Mouse (Mus musculus) midbrain, embryonic 13.5 days (tissue): Measurements from ENCODE around the gene Gpd2. TPM values are rescaled to one million over a fixed set of nuclear protein-coding genes. Genes with fewer than 3 reads are reported as not detected.
A peak's percentile ranks its signal among the peaks of the same experiment; 100 is the strongest.

ENCODE experiments used
- ATAC-seq: fragments of 200-750 bp; cut with Nextera tagmentation; 2 replicates; pipeline ENCODE4 v1.8.0; 2017; ENCODE audit warnings: mild to moderate bottlenecking, moderate TSS enrichment, moderate library complexity
- H3K27ac ChIP-seq: fragments of 300-500 bp; sonication (generic); 2 replicates; pipeline ENCODE4 v1.5.1; 2015; ENCODE audit warnings: inconsistent platforms, mild to moderate bottlenecking, moderate library complexity
- H3K27me3 ChIP-seq: fragments of 300-500 bp; sonication (generic); 2 replicates; pipeline ENCODE4 v1.6.1; 2015; ENCODE audit warnings: mild to moderate bottlenecking, inconsistent platforms
- H3K36me3 ChIP-seq: fragments of 300-500 bp; sonication (generic); 2 replicates; pipeline ENCODE4 v1.6.1; 2015; ENCODE audit warnings: mild to moderate bottlenecking, inconsistent platforms
- H3K4me1 ChIP-seq: fragments of 300-500 bp; sonication (generic); replicated peaks from 2 replicates; pipeline ENCODE4 v1.6.1; 2015; ENCODE audit warnings: inconsistent platforms
- H3K4me2 ChIP-seq: fragments of 300-500 bp; sonication (generic); replicated peaks from 2 replicates; pipeline ENCODE4 v1.6.1; 2015; ENCODE audit warnings: moderate library complexity, mild to moderate bottlenecking, inconsistent platforms
- H3K4me3 ChIP-seq: fragments of 300-500 bp; sonication (generic); replicated peaks from 2 replicates; pipeline ENCODE4 v1.5.1; 2015; ENCODE audit warnings: mild to moderate bottlenecking, inconsistent platforms
- H3K9ac ChIP-seq: fragments of 300-500 bp; sonication (generic); replicated peaks from 2 replicates; pipeline ENCODE4 v1.6.1; 2015; ENCODE audit warnings: mild to moderate bottlenecking, inconsistent platforms
- H3K9me3 ChIP-seq: fragments of 300-500 bp; sonication (generic); 2 replicates; pipeline ENCODE4 v1.6.1; 2016; ENCODE audit warnings: mild to moderate bottlenecking, inconsistent platforms
- WGBS: fragments of 180-500 bp; shearing (Covaris S2); methylation state at CpG from one replicate; pipeline ENCODE4 v1.1.7; 2015; 5-methylcytosine and 5-hydroxymethylcytosine counted together
- polyA plus RNA-seq: library from polyadenylated mRNA; unstranded; fragments of >200 nt; fragmentation: Nextera tagmentation; extraction: Ambion mirVana; gene quantifications from 2 replicates; pipeline ENCODE4 v1.2.1, GENCODE M21; 2015

The Gpd2 gene
- polyA plus RNA-seq, 1 experiment from 2014 or later, result 12.0 TPM

GRCm38 (mm10) chr2:57318336-57318735 is 80.9 kb downstream of the Gpd2 start:
- Histone ChIP-seq H3K4me3 (no peak overlapping the region), H3K9me3 (no peaks in the 10 kb centered on the region), H3K27me3 (no peaks in the 10 kb centered on the region), H3K9ac (no peak overlapping the region), H3K4me1 (no peaks in the 10 kb centered on the region), H3K27ac (no peak overlapping the region), H3K36me3 (no peaks in the 10 kb centered on the region), H3K4me2 (no peak overlapping the region)
- WGBS, result 38% methylated on average over 3 of the region's 3 CpGs
- no peak for ATAC-seq

- ATAC-seq, result no peak
- H3K4me3 ChIP-seq, result no peak overlapping the region
These were observed 88.7 kb downstream of the Gpd2 start for GRCm38 (mm10) chr2:57326091-57326490.

GRCm38 (mm10) chr2:57329327-57329726 is 91.9 kb downstream of the Gpd2 start:
- 68% methylated on average over 7 of the region's 7 CpGs for WGBS
- no peak overlapping the region for H3K27ac ChIP-seq
- no peak for ATAC-seq

More at GRCm38 (mm10) chr2:57326091-57326490, 88.7 kb downstream of the Gpd2 start:
- Histone ChIP-seq H3K4me2 (no peak overlapping the region), H3K36me3 (no peaks in the 10 kb centered on the region), H3K9ac (no peak overlapping the region), H3K27ac (no peak overlapping the region), H3K4me1 (no peaks in the 10 kb centered on the region), H3K27me3 (no peaks in the 10 kb centered on the region), H3K9me3 (no peaks in the 10 kb centered on the region)
- WGBS, result 96% methylated on average over 8 of the region's 8 CpGs

GRCm38 (mm10) chr2:57330812-57331211 is 93.4 kb downstream of the Gpd2 start:
- H3K27me3 ChIP-seq, result no peaks in the 10 kb centered on the region
- H3K9me3 ChIP-seq, result peaks cover 4% of the 10 kb centered on the region; the same call in 1 of the 2 replicates
- H3K27ac ChIP-seq, result no peak overlapping the region
- no peak overlapping the region for H3K4me2 ChIP-seq
- H3K4me1 ChIP-seq, result no peaks in the 10 kb centered on the region
- ATAC-seq, result no peak
- 73% methylated on average over 3 of the region's 3 CpGs for WGBS
- no peak overlapping the region for H3K9ac ChIP-seq
- no peaks in the 10 kb centered on the region for H3K36me3 ChIP-seq
- no peak overlapping the region for H3K4me3 ChIP-seq

More at GRCm38 (mm10) chr2:57329327-57329726, 91.9 kb downstream of the Gpd2 start:
- Histone ChIP-seq H3K27me3 (no peaks in the 10 kb centered on the region), H3K9me3 (peaks cover 4% of the 10 kb centered on the region; the same call in 1 of the 2 replicates), H3K4me3 (no peak overlapping the region), H3K9ac (no peak overlapping the region), H3K4me1 (no peaks in the 10 kb centered on the region), H3K4me2 (no peak overlapping the region), H3K36me3 (no peaks in the 10 kb centered on the region)

GRCm38 (mm10) chr2:57331266-57331665 is 93.8 kb downstream of the Gpd2 start:
- H3K4me2 ChIP-seq, result no peak overlapping the region
- H3K9ac ChIP-seq, result no peak overlapping the region
- H3K27me3 ChIP-seq, result no peaks in the 10 kb centered on the region
- no peak for ATAC-seq
- H3K9me3 ChIP-seq, result peaks cover 4% of the 10 kb centered on the region; the same call in 1 of the 2 replicates
- no peak overlapping the region for H3K27ac ChIP-seq
- no peak overlapping the region for H3K4me3 ChIP-seq
- WGBS, result 84% methylated on average over 8 of the region's 8 CpGs
- H3K36me3 ChIP-seq, result no peaks in the 10 kb centered on the region
- no peaks in the 10 kb centered on the region for H3K4me1 ChIP-seq

- ATAC-seq, result no peak
- peaks cover 4% of the 10 kb centered on the region; the same call in 1 of the 2 replicates for H3K9me3 ChIP-seq
- WGBS, result 56% methylated on average over 6 of the region's 6 CpGs
- no peak overlapping the region for H3K4me2 ChIP-seq
- no peaks in the 10 kb centered on the region for H3K4me1 ChIP-seq
- H3K4me3 ChIP-seq, result no peak overlapping the region
- no peak overlapping the region for H3K27ac ChIP-seq
- H3K36me3 ChIP-seq, result no peaks in the 10 kb centered on the region
- H3K9ac ChIP-seq, result no peak overlapping the region
- no peaks in the 10 kb centered on the region for H3K27me3 ChIP-seq
These were observed 96.0 kb downstream of the Gpd2 start for GRCm38 (mm10) chr2:57333481-57333880.

GRCm38 (mm10) chr2:57335397-57335796 is 98.0 kb downstream of the Gpd2 start:
- 91% methylated on average over 15 of the region's 15 CpGs for WGBS
- H3K9me3 ChIP-seq, result peaks cover 4% of the 10 kb centered on the region; the same call in 1 of the 2 replicates
- no peaks in the 10 kb centered on the region for H3K4me1 ChIP-seq
- H3K27ac ChIP-seq, result no peak overlapping the region
- no peak for ATAC-seq
- no peak overlapping the region for H3K4me3 ChIP-seq
- H3K27me3 ChIP-seq, result no peaks in the 10 kb centered on the region
- H3K9ac ChIP-seq, result no peak overlapping the region
- H3K36me3 ChIP-seq, result no peaks in the 10 kb centered on the region
- no peak overlapping the region for H3K4me2 ChIP-seq

- Histone ChIP-seq H3K9ac (no peak overlapping the region), H3K27ac (no peak overlapping the region), H3K27me3 (no peaks in the 10 kb centered on the region), H3K4me1 (no peaks in the 10 kb centered on the region), H3K4me3 (no peak overlapping the region), H3K9me3 (no peaks in the 10 kb centered on the region), H3K36me3 (no peaks in the 10 kb centered on the region), H3K4me2 (no peak overlapping the region)
- WGBS, result 90% methylated on average over 16 of the region's 16 CpGs
- peak; percentile 50; the same call in 1 of the 2 replicates for ATAC-seq
These were observed 101.3 kb downstream of the Gpd2 start for GRCm38 (mm10) chr2:57338779-57339178.

GRCm38 (mm10) chr2:57342910-57343309 is 105.5 kb downstream of the Gpd2 start:
- Histone ChIP-seq H3K27ac (no peak overlapping the region), H3K9ac (no peak overlapping the region), H3K4me1 (no peaks in the 10 kb centered on the region), H3K27me3 (no peaks in the 10 kb centered on the region), H3K36me3 (no peaks in the 10 kb centered on the region), H3K4me2 (no peak overlapping the region), H3K4me3 (no peak overlapping the region), H3K9me3 (no peaks in the 10 kb centered on the region)
- ATAC-seq, result no peak
- 37% methylated on average over 1 of the region's 1 CpGs for WGBS

GRCm38 (mm10) chr2:57350615-57351014 is 113.2 kb downstream of the Gpd2 start:
- no peaks in the 10 kb centered on the region for H3K36me3 ChIP-seq
- 52% methylated on average over 9 of the region's 9 CpGs for WGBS
- ATAC-seq, result peak; percentile 74
- H3K4me3 ChIP-seq, result no peak overlapping the region
- H3K4me1 ChIP-seq, result no peaks in the 10 kb centered on the region
- no peak overlapping the region for H3K27ac ChIP-seq
- no peak overlapping the region for H3K4me2 ChIP-seq
- no peaks in the 10 kb centered on the region for H3K27me3 ChIP-seq
- no peak overlapping the region for H3K9ac ChIP-seq
- no peaks in the 10 kb centered on the region for H3K9me3 ChIP-seq

GRCm38 (mm10) chr2:57353722-57354432 is 116.4 kb downstream of the Gpd2 start:
- Histone ChIP-seq H3K4me2 (no peak overlapping the region), H3K27ac (no peak overlapping the region), H3K9me3 (no peaks in the 10 kb centered on the region), H3K27me3 (no peaks in the 10 kb centered on the region), H3K4me1 (no peaks in the 10 kb centered on the region), H3K9ac (no peak overlapping the region), H3K36me3 (no peaks in the 10 kb centered on the region), H3K4me3 (no peak overlapping the region)
- ATAC-seq, result no peak
- WGBS, result 92% methylated on average over 9 of the region's 9 CpGs

- Histone ChIP-seq H3K36me3 (no peaks in the 10 kb centered on the region), H3K4me1 (no peaks in the 10 kb centered on the region), H3K4me2 (no peak overlapping the region), H3K9ac (no peak overlapping the region), H3K9me3 (no peaks in the 10 kb centered on the region), H3K4me3 (no peak overlapping the region), H3K27ac (no peak overlapping the region), H3K27me3 (no peaks in the 10 kb centered on the region)
- WGBS, result 84% methylated on average over 3 of the region's 3 CpGs
- no peak for ATAC-seq
These were observed 117.4 kb downstream of the Gpd2 start for GRCm38 (mm10) chr2:57354848-57355247.
